Mouse (Mus musculus): Measurements from ENCODE around the gene Shf. TPM values are rescaled to one million over a fixed set of nuclear protein-coding genes. Genes with fewer than 3 reads are reported as not detected.

Shf gene
- polyA plus RNA-seq, 1 experiment: 14.7 TPM

GRCm38 (mm10) chr2:122368081-122368971 lies 636 bp downstream of the Shf start:
- TF ChIP-seq CTCF (conservative IDR thresholded peaks at IDR 0.05; ENCODE audit: insufficient read depth, insufficient read length, low read depth, low read length): no peak
- no peak for TF ChIP-seq POLR2A (IDR thresholded peaks at IDR 0.05; ENCODE audit: low read depth, low read length)
- 5% methylated on average over 46 of the region's 55 CpGs for WGBS
- H3K27me3 ChIP-seq (replicated peaks; ENCODE audit: control insufficient read depth, insufficient read depth, low read length): no peaks in the 10 kb centered on the region
- H3K36me3 ChIP-seq (ENCODE audit: control insufficient read depth, insufficient read depth, low read length): no peaks in the 10 kb centered on the region
- DNase-seq: peak; percentile 36
- peak overlapping the region; percentile 75 for H3K4me3 ChIP-seq (ENCODE audit: insufficient read depth, low read depth, low read length)
- H3K27ac ChIP-seq (ENCODE audit: insufficient read depth, low read depth, low read length): no peak overlapping the region
- peaks cover 5% of the 10 kb centered on the region; the same call in 1 of the 2 replicates for H3K4me1 ChIP-seq (ENCODE audit: control insufficient read depth, insufficient read depth, low read length)

GRCm38 (mm10) chr2:122367701-122368080 lies 1.3 kb downstream of the Shf start:
- WGBS: 29% methylated on average over 4 of the region's 4 CpGs
- TF ChIP-seq POLR2A (IDR thresholded peaks at IDR 0.05; ENCODE audit: low read depth, low read length) (no peak), CTCF (conservative IDR thresholded peaks at IDR 0.05; ENCODE audit: insufficient read depth, insufficient read length, low read depth, low read length) (no peak)
- no peaks in the 10 kb centered on the region for H3K27me3 ChIP-seq (replicated peaks; ENCODE audit: control insufficient read depth, insufficient read depth, low read length)
- 0 out of 2 replicates have a peak overlapping the region, but pooled peaks have one; percentile 75 for H3K4me3 ChIP-seq (ENCODE audit: insufficient read depth, low read depth, low read length)
- peaks cover 5% of the 10 kb centered on the region; the same call in 1 of the 2 replicates for H3K4me1 ChIP-seq (ENCODE audit: control insufficient read depth, insufficient read depth, low read length)
- H3K27ac ChIP-seq (ENCODE audit: insufficient read depth, low read depth, low read length): no peak overlapping the region
- DNase-seq: no peak
- no peaks in the 10 kb centered on the region for H3K36me3 ChIP-seq (ENCODE audit: control insufficient read depth, insufficient read depth, low read length)

GRCm38 (mm10) chr2:122367181-122367580 lies 1.8 kb downstream of the Shf start:
- no peak for DNase-seq
- TF ChIP-seq CTCF (conservative IDR thresholded peaks at IDR 0.05; ENCODE audit: insufficient read depth, insufficient read length, low read depth, low read length): no peak
- no peak for TF ChIP-seq POLR2A (IDR thresholded peaks at IDR 0.05; ENCODE audit: low read depth, low read length)
- no peak overlapping the region for H3K27ac ChIP-seq (ENCODE audit: insufficient read depth, low read depth, low read length)
- peaks cover 5% of the 10 kb centered on the region; the same call in 1 of the 2 replicates for H3K4me1 ChIP-seq (ENCODE audit: control insufficient read depth, insufficient read depth, low read length)
- H3K27me3 ChIP-seq (replicated peaks; ENCODE audit: control insufficient read depth, insufficient read depth, low read length): no peaks in the 10 kb centered on the region
- no peaks in the 10 kb centered on the region for H3K36me3 ChIP-seq (ENCODE audit: control insufficient read depth, insufficient read depth, low read length)
- H3K4me3 ChIP-seq (ENCODE audit: insufficient read depth, low read depth, low read length): no peak overlapping the region
- 63% methylated on average over 4 of the region's 4 CpGs for WGBS

- no peak for DNase-seq
- 66% methylated on average over 5 of the region's 5 CpGs for whole genome bisulfite sequencing
- Histone ChIP-seq H3K4me3 (ENCODE audit: insufficient read depth, low read depth, low read length) (no peak overlapping the region), H3K27me3 (replicated peaks; ENCODE audit: control insufficient read depth, insufficient read depth, low read length) (no peaks in the 10 kb centered on the region), H3K27ac (ENCODE audit: insufficient read depth, low read depth, low read length) (no peak overlapping the region), H3K4me1 (ENCODE audit: control insufficient read depth, insufficient read depth, low read length) (peaks cover 5% of the 10 kb centered on the region; the same call in 1 of the 2 replicates), H3K36me3 (ENCODE audit: control insufficient read depth, insufficient read depth, low read length) (no peaks in the 10 kb centered on the region)
- TF ChIP-seq POLR2A (IDR thresholded peaks at IDR 0.05; ENCODE audit: low read depth, low read length): no peak
- no peak for TF ChIP-seq CTCF (conservative IDR thresholded peaks at IDR 0.05; ENCODE audit: insufficient read depth, insufficient read length, low read depth, low read length)
These were observed 2.3 kb downstream of the Shf start for GRCm38 (mm10) chr2:122366706-122367105.

- Histone ChIP-seq H3K27ac (ENCODE audit: insufficient read depth, low read depth, low read length) (no peak overlapping the region), H3K4me3 (ENCODE audit: insufficient read depth, low read depth, low read length) (no peak overlapping the region), H3K4me1 (ENCODE audit: control insufficient read depth, insufficient read depth, low read length) (peaks cover 5% of the 10 kb centered on the region; the same call in 1 of the 2 replicates), H3K27me3 (replicated peaks; ENCODE audit: control insufficient read depth, insufficient read depth, low read length) (no peaks in the 10 kb centered on the region), H3K36me3 (ENCODE audit: control insufficient read depth, insufficient read depth, low read length) (no peaks in the 10 kb centered on the region)
- no peak for TF ChIP-seq POLR2A (IDR thresholded peaks at IDR 0.05; ENCODE audit: low read depth, low read length)
- TF ChIP-seq CTCF (conservative IDR thresholded peaks at IDR 0.05; ENCODE audit: insufficient read depth, insufficient read length, low read depth, low read length): no peak
- 89% methylated on average over 3 of the region's 3 CpGs for WGBS
- no peak for DNase-seq
These were observed 2.9 kb downstream of the Shf start for GRCm38 (mm10) chr2:122366039-122366438.

- no peak for DNase-seq
- peaks cover 5% of the 10 kb centered on the region; the same call in 1 of the 2 replicates for H3K4me1 ChIP-seq (ENCODE audit: control insufficient read depth, insufficient read depth, low read length)
- H3K36me3 ChIP-seq (ENCODE audit: control insufficient read depth, insufficient read depth, low read length): no peaks in the 10 kb centered on the region
- TF ChIP-seq CTCF (conservative IDR thresholded peaks at IDR 0.05; ENCODE audit: insufficient read depth, insufficient read length, low read depth, low read length) (0 out of 2 replicates have a peak, but pooled peaks have one; percentile 28), POLR2A (IDR thresholded peaks at IDR 0.05; ENCODE audit: low read depth, low read length) (no peak)
- WGBS: 88% methylated on average over 10 of the region's 10 CpGs
- no peak overlapping the region for H3K27ac ChIP-seq (ENCODE audit: insufficient read depth, low read depth, low read length)
- H3K4me3 ChIP-seq (ENCODE audit: insufficient read depth, low read depth, low read length): no peak overlapping the region
- no peaks in the 10 kb centered on the region for H3K27me3 ChIP-seq (replicated peaks; ENCODE audit: control insufficient read depth, insufficient read depth, low read length)
These were observed 3.6 kb downstream of the Shf start for GRCm38 (mm10) chr2:122365244-122365866.
